Mouse (Mus musculus) thymus, adult 2 months (tissue): Measurements from ENCODE around the gene Gpalpp1.

Experiments used
- CTCF ChIP-seq: fragments of 200-500 bp; IDR thresholded peaks from 2 replicates; pipeline ENCODE4 v1.5.1; 2012; ENCODE audit warnings: mild to moderate bottlenecking, control low read depth, low read length, moderate library complexity, borderline replicate concordance; ENCODE audit not compliant: control insufficient read depth, poor library complexity, insufficient read depth; ENCODE audit errors: extremely low read depth
- POLR2A ChIP-seq: fragments of 200-500 bp; IDR thresholded peaks from 2 replicates; pipeline ENCODE4 v1.6.1; 2012; ENCODE audit warnings: mild to moderate bottlenecking, low read length, control low read depth, moderate library complexity; ENCODE audit not compliant: control insufficient read depth, poor library complexity, insufficient read depth; ENCODE audit errors: extremely low read depth

DNA sequence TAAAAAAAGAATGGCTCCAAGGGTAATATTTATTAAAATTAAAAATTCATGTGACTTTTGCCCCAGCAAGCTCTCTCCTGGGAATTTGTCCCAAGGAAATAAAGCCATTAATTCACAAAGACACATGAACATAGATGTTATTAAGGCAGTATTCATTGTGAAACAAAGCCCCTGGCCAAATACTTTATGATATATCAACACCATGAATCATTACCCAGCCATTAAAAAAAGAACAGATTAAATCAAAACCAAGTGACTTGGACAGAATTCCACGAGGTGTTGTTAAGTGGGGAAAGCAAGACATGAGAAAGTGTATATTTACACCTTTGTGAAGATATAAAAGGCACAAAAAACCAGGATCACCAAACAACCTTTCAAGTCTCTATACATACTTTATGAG is 43.3 kb downstream of the Gpalpp1 start:
- TF ChIP-seq CTCF (no peak), POLR2A (no peak)
